Mouse (Mus musculus) layer of hippocampus, adult 9-11 months (tissue): ENCODE data around the gene Hyal2.
"Not testable (repeated sequence)": the region's sequence is repeated elsewhere in the genome, so short reads cannot be mapped to it uniquely, and the experiment has no call there.

Source experiments
- DNase-seq: peaks from one replicate; pipeline ENCODE4 v3.0.0; 2022

The Hyal2 gene

GRCm38 (mm10) chr9:107547957-107548356 is 19.8 kb upstream of the Hyal2 start:
- DNase-seq: no peak

DNA sequence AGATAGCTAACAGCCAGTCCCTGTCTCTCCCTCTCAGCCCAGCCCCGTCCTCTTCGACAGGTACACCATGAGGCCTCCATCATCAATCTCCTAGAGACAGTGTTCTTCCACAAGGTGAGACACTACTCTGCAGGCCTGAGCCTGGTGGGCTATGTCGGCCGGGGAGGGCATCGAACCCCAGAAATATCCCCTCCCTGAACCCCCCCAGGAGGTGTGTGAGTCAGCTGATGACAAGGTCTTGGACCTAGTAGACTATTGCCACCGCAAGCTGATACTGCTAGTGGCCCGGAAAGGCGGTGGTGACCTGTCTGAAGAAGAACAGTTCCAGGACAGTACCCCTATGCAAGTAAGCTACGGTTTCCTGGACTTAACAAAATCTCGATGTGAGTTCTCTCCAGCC is 18.9 kb upstream of the Hyal2 start:
- DNase-seq: no peak

DNA sequence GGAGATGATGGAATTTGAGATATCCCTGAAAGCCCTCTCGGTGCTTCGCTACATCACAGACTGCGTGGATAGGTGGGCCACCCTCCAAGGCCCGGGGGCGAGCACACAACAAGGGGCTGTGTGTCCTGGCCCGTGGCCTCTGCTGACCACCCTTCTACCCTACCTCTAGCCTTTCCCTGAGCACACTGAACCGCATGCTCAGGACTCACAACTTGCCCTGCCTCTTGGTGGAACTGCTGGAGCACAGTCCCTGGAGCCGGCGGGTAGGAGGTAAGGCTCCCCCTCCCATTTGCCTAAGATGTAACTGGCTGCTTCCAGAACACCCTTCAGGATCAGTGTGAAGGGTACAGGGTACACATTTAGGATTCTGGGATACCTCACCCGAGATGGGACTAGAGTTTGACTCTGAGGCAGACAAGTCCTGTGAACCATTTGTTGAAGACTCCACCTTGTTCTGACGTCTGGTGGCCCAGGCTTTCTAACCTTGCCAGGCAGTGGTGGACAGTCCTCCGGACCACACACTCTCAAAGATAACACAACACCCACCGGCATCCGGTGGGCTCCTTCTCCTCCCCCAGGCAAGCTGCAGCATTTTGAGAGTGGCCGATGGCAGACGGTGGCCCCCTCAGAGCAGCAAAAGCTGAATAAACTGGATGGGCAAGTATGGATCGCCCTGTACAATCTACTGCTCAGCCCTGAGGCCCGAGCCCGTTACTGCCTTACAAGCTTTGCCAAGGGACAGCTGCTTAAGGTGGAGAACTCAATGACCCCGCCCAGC is 18.3 kb upstream of the Hyal2 start:
- DNase-seq: no peak

- DNase-seq: no peak
Observed at GRCm38 (mm10) chr9:107550491-107551116, 17.1 kb upstream of the Hyal2 start.

DNA sequence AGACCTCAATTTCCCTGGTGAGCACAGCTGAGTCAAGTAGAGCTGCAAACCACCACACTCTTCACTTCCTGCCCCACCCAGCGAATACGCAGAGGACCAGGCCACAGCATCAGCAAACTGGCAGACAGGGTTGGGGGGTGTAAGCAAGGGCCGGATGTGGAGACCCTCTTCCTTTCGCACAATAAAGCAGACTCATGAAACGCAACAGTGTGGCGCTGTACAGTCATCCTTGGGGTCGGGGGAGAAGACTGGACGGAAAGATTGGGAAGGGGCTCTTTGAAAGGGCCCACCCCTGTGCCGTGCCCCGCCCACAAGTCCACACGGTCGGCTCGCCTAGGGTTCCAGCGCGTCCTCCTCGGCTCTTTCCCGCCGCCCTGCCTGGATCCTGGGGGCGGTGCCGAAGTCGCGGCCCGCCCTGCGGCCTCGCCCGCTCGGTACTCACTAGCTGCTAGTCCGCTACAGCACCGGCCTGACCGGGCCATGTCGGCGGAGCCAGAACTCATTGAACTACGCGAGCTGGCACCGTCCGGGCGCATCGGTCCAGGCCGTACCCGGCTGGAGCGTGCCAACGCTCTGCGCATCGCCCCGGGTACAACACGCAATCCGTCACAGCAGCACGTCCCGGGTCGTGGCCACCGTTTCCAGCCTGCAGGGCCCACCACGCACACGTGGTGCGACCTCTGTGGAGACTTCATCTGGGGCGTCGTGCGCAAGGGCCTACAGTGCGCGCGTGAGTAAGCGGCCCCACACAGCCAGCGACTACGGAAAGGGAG is 16.4 kb upstream of the Hyal2 start, which contains the start of gene Rassf1:
Rassf1 (plus strand) TSS at position 439 of the 773 bp plus-strand sequence.
- no peak for DNase-seq

GRCm38 (mm10) chr9:107551890-107552355 is 15.8 kb upstream of the Hyal2 start:
- DNase-seq: no peak

- no peak for DNase-seq
Observed at GRCm38 (mm10) chr9:107552690-107553393, 14.9 kb upstream of the Hyal2 start.

DNA sequence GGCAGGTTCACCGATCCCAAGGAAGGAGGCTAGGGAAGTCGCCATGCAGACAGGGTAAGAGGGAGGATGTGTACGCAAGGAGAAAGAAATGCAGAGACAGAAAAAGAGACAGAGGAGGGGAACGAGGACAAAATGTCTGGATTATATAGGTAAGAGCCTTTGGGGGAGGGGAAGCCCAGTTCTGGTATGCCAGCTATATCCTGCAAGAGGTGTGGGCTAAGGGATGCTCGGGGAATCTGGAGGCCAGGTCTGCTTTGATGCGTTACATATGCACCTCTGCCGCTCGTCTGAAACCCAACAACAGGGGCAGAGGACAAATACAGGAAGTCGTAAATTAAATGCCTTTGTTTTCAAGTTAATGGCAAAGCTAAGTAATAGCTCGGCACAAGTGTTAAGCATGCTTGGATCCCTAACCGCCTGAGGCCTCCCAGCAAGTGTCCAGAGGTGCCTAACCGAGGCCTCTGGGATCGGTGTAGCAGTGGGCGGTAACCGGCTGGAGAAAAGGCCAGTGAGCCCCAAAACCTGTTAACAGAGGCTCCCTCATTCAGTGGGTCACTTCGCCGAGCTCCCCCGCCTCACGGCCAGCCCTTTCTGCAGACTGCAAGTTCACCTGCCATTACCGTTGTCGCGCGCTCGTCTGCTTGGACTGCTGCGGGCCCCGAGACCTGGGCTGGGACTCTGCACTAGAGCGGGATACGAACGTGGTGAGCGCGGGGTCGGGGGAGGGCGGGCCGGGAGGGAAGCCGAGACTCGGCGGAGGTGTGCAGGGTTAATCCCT is 14.0 kb upstream of the Hyal2 start:
- DNase-seq: no peak

DNA sequence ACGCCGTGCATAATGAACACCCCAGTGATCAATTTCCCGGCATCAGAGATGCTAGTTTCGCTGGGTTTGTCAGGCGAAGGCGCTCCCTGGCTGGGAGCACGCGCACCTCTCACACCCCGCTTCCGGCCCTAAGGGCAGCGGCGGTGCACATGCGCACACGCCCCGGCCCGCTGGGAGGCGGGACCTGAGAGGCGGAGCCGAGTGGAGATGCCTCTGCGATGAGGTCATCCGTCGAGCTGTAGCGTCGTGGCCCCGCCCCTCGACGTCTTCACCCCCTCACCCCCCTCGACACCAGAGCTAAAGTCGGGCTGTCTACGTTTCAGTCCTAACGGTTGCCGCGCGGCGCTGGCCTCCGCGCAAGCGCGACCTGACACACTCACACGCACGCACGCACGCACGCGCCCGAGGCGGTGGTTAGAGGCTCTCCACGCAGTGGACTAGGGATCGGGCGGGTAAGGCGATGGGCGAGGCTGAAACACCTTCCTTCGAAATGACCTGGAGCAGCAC is 13.4 kb upstream of the Hyal2 start:
- peak; percentile 97 for DNase-seq

DNA sequence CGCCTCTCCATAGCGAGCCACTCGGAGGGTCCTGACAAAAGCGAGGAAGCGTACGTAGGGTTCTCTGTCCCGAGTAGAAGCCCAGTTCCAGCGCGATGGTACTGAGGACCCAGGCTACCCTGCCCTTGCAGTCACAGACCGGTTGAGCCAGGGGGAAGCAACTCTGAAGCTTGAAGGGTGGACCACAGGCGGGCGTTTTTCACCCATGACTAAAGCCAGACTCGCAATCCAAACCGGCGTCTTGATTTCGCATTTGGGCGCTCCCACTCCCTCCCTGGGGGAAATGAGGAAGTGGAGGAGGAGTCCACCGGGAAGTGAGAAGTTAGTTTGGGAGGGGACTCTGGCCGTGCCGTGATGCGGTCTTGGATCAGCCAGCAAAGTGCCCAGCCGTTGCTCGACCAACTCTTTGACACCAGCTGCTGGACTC is 12.7 kb upstream of the Hyal2 start:
- no peak for DNase-seq

- no peak for DNase-seq
Observed at GRCm38 (mm10) chr9:107555701-107556100, 12.0 kb upstream of the Hyal2 start.

- no peak for DNase-seq
Observed at GRCm38 (mm10) chr9:107556346-107556745, 11.4 kb upstream of the Hyal2 start.

GRCm38 (mm10) chr9:107563029-107563581 is 4.6 kb upstream of the Hyal2 start, which contains the start of gene Tusc2:
TSS of gene Tusc2 (plus strand) at chr9:107563255.
- DNase-seq: peak; percentile 97

GRCm38 (mm10) chr9:107565556-107565955 is 2.2 kb upstream of the Hyal2 start:
- not testable (repeated sequence) for DNase-seq

DNA sequence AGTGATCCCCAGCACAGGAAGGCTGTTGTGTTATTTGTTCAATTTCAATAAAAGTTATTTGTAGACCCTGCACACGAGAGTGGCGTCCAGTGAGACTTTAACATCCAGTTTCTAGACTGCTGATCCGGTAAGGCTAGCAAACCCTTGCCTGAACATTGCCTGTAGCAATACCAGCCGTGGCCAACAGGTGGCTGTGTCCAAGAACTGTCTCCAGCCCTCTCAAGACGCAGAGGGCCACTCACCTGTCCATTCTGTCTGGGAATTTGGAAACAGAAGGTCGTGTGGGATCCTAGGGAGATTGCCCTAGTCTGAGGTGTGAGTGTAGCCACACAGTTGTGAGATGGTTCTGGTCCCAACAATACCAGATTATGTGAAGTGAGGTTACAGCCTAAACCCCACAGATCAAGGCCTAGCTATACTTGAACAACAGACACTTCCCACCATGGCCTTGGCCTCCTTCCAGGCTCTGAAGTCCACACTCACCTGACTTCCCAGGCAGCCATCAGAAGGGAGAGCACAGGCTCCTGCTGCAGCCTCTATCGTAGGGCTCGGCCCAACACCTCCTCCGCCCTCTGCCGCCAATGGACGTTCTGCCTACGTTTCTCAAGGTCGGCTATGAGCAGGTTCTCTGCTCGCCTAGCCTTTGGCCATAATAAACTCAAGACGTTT is 1.6 kb upstream of the Hyal2 start:
- DNase-seq: no peak

GRCm38 (mm10) chr9:107566855-107567254 is 890 bp upstream of the Hyal2 start:
- no peak for DNase-seq

DNA sequence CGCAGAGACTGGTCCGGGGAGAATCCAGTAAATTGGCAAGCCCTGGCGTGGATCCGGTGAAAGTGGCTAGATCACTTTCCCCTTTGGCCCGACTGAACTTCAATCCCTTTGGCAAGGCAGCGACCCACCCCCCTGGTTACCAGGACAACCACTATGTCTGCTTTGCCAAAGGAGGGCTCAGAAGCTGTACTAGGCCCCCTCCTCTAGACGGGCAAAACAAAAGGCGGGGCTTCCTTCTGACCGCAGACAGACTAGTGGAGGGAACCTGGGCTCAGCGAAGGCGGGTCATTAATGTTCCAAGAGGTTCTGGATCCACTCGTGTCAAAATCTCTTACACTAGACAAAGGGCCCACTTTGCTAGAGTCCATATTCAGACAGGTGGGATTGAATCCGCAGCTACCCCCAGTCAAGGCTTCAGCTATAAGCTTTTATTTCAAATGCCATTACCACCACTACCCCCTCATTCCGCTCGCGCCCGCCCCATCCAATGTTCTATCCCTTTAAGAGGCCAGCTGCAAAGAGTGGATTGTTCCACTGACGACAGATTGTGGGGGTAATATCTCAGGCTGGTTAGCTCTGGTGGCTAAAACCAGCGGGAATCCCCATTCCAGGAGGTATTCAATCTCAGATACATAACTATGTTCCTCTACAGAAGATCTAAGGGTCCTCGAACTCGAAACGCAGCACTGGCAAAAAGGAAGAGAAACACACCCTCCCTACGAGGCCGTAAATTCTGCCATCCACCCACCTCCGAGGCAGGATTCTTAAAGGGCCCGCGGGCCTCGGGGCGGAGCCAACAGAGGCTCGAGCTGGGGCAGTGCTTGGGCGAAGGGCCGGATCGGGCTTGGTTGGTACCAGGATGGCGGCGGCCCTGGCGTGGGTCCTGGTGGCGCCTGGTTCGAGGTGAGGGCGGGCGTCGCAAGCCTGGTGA is 851 bp downstream of the Hyal2 start:
- DNase-seq: peak; percentile 87

GRCm38 (mm10) chr9:107569270-107569669 is 1.5 kb downstream of the Hyal2 start:
- DNase-seq: no peak

DNA sequence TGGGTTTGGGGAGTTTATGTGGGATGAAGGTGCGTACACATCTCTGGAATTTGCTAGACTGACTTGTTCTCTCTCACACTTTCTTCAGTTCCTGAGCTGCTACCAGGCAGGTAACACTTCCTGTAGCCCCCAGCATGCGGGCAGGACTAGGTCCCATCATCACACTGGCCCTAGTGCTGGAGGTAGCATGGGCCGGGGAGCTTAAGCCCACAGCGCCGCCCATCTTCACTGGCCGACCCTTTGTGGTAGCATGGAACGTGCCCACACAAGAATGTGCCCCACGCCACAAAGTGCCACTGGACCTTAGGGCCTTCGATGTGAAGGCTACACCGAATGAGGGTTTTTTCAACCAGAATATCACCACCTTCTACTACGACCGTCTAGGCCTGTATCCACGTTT is 2.3 kb downstream of the Hyal2 start:
- DNase-seq: no peak

- no peak for DNase-seq
Observed at GRCm38 (mm10) chr9:107570845-107571244, 3.1 kb downstream of the Hyal2 start.
